Mouse (Mus musculus): Measurements from ENCODE around the gene Elovl6.
A peak's percentile ranks its signal among the peaks of the same experiment; 100 is the strongest.

Gene Elovl6

DNA sequence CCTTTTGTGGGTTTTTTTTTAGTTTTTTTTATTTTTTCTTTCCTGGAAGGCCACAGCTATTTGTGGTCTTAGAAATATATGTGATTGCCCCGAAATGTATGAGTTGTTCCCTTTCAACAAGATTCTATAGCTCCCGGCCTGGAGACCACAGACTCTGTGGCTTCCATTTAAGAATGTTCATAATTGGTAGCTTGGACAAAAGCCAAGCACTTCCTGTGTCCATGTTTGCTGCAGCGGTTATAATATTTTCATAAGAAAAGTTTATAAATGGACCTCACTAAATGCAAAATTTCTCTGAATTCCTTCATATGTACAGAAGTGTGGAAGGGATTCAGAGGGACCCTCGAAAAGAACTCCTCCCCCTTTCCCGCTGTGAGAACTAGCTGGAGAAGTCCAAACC lies 114.6 kb downstream of the Elovl6 start:
- DNase-seq (ENCODE audit: low read depth) = no peak

DNA sequence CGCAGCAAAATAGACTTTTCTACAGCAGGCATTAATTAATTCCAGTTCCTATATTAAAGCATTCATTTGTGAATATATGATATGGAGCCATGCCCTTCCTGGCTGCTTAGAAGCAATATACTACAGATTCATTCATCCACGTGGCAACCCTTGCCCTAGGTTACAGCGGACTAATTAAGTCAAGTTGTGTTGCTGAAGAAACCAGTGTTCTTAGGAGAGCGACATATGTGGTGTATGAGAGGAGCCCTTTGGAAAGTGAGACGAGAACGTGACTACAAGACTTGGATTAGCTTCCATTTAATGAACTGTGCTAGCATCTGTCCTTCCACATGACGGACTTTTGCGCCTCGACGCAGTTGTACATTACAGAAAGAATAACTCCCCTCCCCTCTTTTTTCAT lies 115.2 kb downstream of the Elovl6 start:
- DNase-seq (ENCODE audit: low read depth) = no peak

DNA sequence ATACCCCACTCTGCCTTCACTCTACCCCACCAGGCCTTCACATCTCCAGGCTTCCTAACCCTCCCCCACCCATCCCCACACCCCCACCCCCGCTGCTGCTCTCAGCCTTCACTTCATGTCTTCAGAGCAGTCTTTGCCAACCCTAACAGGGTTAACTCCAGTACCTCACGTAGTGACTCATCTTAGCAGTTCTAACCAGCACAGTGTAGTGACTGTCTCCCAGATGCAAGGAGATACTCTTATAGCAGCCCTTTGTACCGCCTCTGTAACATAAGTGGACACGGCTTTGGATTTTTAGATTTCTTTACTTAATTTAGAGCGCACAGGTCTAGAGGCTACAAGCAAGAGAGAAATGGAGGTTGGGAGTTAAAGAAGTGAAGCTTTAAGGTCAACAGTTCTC lies 116.4 kb downstream of the Elovl6 start:
- no peak for DNase-seq (ENCODE audit: low read depth)

DNA sequence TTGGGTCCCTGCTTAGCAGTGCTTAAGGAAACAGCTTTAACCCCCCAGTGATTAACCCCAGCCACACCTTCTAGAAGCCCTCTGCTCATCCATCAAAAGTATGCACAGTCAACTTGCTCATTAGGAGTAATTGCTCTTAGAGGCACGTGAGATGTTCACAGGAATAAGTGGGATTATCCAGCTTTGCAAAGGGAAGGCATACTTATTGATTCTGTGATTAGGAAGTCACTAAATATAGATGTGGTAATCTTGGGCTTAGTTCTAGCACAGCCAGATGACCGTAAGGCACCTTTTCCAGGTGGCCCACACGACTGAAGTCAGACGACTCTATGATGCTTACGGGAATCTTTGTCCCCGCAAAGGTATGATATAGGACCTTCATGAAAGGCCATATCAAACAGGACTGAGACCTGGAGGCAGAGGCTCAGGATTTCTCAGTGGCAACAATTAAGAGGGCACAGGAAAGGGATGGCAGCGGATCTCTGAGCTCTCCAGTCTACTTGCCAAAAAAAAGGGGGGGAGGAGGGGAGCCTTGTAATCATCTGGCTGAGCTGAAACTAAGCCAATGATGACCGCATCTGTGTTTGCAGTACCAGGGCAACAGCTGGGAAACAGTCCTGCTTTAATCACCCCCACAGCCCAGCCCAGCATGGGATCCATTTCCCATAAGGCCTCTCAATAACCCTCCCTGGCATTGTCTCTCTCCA lies 117.6 kb downstream of the Elovl6 start:
- DNase-seq (ENCODE audit: low read depth) = no peak

DNA sequence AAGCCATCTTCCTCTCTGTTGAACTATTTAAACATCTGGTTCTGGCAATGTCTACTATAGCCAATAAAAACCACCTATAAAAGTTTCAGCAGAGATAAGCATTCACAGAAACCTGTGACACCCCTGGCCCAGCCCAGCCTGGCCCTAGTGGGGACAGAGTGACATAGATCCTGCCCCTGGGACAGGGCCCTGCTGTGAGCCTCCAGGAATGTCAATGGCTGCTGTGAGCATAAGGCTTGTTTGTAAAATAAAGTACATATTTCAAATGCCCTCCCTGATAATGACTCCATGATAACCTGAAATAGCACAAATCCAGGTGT lies 118.1 kb downstream of the Elovl6 start:
- no peak for DNase-seq (ENCODE audit: low read depth)

DNA sequence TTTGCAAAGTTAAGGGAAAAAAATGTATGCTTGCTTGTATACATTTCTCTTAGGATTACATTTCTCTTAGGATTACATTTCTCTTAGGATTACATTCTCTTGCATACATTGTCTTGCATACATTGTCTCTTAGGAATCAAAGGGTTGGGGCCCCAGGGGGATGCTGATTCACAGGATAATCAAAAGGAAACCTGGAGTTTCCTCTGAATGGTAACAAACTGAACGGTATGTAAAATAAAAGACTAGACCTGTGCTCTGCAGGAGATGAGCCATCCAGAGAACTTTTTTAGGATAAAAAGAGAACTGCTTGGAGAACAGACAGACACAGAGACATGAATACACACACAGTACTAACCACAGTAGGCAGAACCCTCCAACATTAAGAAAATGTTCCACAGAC lies 118.8 kb downstream of the Elovl6 start:
- DNase-seq (ENCODE audit: low read depth) = no peak

DNA sequence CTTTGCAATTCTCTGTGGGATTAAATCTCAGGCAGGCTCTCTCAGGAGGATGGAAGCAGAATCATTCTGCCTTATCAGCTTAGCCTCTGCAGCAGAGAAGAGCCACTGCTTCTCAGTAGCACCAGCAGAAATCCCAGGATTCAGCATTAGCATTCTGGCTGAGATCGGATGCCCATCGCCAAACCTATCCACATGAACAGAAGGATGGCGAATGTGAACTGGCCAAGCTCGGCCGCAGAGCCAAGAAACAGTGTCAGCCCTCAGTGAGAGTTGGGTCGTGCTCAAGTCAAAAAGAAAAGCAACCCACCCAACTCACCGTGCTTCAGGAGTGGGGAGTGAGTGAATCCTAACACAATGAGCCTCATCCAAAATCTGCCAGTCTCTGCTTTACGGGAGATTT lies 119.6 kb downstream of the Elovl6 start:
- no peak for DNase-seq (ENCODE audit: low read depth)

DNA sequence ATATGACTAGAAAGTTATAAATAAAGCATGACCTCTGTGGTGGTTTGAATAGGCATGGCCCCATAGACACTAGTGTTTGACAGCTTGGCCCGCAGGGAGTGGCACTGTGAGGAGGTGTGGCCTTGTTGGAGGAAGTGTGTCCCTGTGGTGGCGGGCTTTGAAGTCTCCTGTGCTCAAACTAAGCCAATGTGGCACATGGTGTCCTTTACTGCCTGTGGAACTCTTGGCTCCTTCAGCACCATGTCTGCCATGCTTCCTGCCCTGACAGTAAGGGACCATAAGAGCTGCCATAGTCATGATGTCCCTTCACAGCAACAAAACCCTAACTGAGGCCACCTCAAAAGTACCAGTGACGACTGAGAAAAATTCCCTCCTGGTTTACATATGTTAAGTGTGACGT lies 120.3 kb downstream of the Elovl6 start:
- DNase-seq (ENCODE audit: low read depth) = no peak

DNA sequence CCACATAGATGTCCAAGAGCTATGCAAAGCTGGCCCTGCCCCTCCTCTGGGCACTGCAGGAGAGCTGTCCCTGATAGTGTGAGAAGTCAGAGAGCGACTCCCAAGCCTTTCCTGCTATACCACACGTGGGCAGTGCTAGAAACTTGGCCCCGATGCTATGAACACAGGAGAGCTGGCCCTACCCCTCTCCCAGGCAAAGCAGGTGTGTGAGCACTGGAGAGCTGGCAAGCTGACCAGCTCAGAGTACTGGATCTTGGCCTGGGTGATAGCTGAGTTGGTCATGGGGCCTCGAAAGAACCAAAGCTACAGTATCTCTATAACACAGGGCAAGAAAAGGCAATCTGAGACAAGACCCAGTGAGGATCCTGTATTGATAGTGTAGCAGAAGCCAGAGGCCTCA lies 124.4 kb downstream of the Elovl6 start:
- no peak for DNase-seq (ENCODE audit: low read depth)

DNA sequence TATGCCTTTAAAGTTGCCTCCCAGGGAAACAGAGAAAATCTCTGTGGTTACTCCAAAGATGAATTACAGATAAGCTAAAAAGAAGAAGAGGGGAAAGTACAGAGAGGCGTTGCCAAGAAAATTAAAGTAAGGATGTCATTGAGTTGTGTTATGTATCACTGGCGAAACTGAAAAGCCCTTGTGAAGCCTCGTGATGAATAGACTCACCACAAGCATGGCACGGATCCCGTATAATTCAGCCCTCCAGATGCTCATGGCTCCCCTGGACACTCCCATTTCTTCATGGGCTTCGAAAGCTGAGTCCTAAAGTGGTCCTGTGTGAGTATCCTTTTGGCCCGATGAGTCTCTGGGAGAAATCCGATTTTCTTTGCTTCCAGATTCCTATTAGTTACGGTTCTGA lies 125.1 kb downstream of the Elovl6 start:
- no peak for DNase-seq (ENCODE audit: low read depth)

DNA sequence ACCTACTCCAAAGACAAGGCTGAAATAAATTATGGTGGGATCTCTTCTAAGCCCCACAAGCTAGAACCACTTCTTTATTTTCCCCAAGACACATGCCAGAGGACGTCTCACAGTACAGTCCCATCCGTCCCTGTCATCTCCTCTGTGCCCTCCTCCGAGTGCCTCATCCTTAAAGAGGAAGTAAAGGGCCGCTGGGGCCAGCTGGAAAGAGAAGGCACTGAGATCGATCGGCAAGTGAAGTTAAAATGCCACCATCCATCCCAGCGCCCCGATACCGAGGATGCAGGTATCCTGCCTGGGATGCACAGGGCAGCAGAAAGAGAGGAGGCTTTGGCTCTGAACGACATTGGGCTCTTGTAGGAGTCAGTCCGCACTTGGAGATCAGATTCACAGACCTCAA lies 125.6 kb downstream of the Elovl6 start:
- no peak for DNase-seq (ENCODE audit: low read depth)

DNA sequence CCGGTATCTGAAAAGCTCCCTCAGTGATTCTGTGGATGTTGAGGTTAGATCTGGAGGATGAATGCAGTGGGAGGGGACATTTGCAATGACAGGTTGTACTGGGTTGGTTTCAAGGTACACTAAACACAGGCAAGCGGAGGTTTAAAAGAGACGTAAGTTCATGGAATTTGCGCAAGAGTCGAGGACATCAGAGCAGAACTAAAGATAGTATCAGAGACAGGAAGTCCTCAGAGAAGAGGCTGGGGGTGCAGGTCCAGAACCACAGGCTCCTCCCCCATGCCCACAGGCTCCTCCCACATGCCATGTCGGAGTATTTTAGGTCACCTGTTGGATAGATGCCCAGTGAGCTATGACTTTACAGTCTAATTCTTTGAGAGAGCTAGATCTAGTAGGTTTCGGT lies 126.6 kb downstream of the Elovl6 start:
- DNase-seq (ENCODE audit: low read depth) = no peak

DNA sequence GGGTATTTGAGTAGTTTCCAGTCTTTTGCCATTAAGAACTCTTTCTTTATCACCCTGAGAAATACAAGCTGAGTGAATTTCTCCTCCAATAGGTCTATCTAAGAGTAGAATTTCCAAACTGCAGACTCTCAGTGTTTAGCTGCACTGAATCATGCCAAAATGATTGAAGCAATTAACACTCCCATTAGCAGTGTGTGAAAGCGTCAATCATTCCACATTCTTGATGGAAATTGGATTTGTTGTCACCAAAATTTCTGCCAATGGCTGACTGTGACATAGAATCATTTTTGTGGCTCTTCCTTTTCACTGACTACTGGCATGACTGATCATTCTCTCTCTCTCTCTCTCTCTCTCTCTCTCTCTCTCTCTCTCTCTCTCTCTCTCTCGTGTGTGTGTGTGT lies 131.8 kb downstream of the Elovl6 start:
- DNase-seq (ENCODE audit: low read depth) = no peak

DNA sequence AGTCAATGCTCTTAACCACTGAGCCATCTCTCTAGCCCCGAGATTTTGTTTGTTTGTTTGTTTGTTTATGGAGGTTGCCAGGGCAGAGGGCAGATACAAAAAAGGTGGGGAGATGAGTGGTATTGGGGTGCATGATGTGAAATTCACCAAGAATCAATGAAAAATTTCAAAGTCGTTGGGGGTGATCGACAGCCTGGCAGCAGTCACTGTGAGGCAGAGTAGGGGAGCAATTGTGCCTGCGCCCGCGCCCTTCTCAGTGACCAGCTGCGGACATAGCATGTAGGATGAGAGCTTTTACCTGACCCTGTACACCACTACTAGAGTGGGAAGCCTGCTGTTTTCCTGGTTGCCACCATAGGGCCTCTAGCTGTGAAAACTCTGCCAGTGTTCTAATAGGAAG lies 143.8 kb downstream of the Elovl6 start:
- DNase-seq (ENCODE audit: low read depth) = no peak

DNA sequence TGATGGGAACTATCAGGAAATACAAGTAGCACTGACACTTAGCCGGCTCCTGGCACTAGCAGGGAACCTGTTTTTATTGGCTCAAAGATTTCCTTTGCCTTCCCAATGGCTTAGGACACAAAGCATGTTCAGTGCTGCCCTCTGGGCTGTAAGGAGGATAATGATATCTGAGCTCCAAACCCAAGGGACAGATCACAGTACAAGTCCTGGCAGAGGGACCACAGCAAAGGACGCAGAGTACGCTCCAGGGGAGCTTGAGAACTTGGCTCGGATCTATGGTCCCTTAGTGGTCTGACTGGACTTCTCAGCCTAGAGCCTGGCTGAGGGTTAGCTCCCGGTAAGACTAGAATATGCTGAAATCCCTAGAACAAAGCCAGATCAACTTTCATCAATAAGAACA lies 148.1 kb downstream of the Elovl6 start:
- DNase-seq (ENCODE audit: low read depth) = no peak

DNA sequence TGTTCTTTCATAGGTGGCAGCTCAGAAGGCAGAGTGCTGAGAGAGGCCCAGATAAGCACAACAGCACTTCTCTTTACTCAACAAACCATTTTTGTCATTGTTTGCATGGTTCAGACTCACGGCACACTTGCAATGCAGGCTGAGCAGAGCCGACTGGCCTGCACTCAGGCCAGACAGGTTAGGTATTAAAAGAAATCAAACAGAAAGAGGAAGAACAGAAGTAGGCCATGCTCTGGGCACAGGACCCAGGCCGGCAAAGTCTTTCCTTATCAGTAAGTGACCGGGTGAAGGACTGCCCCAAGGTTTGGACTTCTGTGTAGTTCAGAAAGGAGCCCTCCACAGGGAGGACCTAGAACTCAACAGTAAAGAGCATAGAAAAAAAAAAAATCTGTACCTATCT lies 149.7 kb downstream of the Elovl6 start:
- DNase-seq (ENCODE audit: low read depth) = no peak

DNA sequence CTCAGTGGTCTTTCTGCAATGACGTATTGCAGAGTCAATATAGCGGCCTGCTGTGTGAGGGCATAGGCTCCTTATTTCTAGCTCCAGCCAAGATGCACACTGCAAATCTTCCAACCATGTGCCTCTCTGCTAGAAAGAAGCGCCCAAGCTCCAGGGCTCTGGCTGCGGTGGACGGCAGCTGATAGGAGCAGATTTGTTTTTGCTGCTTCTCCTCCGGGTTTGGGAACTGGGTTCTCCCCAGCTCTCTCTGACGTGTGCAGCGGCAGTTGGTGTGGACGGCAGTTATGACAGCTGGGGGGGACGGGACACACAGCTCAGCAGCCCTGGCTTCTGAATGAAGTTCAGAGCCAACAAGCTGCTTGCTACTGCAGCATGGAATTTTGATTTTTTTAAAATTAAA lies 150.2 kb downstream of the Elovl6 start:
- DNase-seq (ENCODE audit: low read depth) = no peak

DNA sequence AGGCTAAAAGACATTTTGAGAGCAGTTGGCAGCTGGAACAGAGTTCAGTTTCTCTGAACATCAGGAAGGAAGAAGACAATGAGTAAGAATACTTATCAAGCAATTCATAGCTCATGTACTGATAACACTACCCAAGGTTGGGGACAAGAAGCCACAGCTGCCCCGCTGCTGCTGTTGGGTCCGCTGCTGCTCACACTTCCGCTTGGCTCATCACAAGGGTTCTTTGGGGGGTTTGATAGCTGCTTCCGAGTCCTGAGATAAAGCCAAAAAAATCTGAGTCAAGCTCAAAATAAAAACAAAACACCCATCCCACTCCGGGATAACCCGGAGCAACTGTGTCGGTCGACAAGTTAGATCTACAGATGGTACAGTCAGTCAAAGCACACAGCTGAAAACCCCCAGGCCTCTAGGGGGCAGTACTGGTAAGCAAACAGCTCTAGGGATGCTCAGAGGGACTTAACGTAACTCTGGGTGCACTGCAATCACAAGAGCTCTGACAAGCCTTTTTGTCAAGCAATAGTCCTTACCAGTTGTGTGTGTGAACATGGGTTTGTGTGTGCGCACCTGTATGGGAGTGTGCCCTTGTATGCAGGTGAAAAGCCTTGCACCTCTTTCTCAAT lies 151.0 kb downstream of the Elovl6 start:
- DNase-seq (ENCODE audit: low read depth) = no peak

DNA sequence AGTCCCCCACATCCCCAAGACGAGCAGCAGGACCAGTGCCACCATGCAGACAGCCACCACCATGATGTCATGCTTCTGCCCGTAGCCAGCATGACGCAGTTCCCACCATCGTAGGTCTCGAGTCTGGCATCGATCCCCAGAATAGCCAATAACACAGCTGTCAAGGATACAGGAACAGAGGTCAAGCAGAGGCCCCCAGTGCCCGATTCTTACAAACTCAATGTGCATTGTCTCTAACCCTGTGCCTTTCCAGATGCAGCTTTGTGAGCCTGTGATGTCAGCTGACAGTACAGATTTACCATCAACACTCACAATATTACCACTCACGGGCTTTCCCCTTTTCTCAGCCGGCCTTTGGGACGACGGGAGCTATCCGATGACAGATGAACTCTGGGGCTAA lies 154.0 kb downstream of the Elovl6 start:
- no peak for DNase-seq (ENCODE audit: low read depth)

DNA sequence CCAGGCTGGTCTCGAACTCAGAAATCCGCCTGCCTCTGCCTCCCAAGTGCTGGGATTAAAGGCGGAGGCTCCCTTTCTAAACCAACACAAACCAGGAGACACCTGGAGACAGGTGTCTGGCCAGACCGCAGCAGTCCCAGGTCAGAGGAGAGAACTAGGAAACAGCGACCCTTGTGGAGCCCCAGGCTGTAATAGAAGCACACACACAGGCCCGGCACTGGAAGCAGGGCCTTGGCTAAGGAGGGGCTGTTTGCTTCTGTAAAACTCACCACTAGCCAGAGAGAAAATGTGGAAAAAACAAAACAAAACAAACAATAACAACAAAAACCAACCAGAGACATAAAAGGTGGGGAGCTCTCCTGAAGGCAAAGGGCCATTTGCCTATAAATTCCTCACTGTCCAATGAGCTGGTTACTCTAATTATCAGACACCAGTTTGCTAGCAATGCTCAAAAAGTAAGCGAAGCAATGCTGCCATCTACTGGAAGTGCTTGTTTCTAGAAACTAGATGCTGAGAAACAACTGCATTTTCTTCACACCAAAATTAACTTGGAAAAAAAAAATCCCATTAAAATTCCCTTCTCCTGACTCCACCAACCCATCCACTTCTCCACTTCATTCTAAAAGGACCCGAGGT lies 154.7 kb downstream of the Elovl6 start:
- peak; percentile 56 for DNase-seq (ENCODE audit: low read depth)

DNA sequence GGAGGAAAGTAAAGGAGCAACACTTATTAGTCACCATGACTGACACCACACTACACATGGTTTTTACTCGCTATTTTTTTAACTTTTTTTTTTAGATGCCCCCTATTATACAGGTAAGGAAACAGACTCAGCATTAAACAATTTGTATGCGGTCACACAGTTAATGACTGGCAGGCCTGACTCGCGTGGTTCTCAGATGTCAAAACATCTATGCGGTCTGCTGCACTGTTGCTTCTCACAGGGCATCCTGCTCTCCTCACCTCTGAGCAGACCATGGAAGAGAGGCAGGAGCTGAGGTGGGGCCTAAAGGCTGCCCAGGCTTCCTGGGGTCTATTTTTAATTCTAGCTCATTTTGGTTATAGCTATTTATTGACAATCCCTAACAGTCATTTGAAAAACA lies 155.3 kb downstream of the Elovl6 start:
- DNase-seq (ENCODE audit: low read depth) = no peak

Data from c-Kit-positive CD71-negative TER-119-negative erythroid progenitor cells, embryonic 14.5 days (primary cell).